In the genomic region with DNA sequence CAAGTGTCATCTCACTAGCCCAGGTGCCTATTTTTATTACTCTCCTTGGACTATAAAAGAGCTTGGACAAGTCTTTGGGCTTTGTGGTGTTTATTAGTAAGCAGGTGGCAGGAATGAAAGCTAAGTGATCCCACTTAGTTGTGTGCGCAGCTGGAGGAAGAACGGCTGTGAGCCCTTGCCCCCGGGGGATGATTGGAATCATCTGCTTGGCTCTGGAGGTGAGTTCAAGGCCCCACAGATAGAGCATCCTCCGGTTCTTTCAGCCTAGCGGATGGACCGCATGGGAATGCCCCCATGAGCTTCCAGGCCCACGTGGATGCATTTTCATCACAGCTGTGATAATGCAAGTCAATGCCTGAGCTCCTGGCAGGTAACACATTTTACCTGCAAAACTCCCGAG, we compare ENCODE assay signal across 16 mouse cellular contexts.
"Had no signal": no experiment of that assay in that cellular context is flagged by ENCODE, and none has a peak within 500 bp of the region (broad histone marks: within the 10 kb centered on the region; RNA-seq: fewer than 3 reads in every experiment).

No protein-coding gene starts in this region.

- H3K9ac ChIP-seq: liver, embryonic 13.5 days; neural tube, embryonic 13.5 days had no signal

- DNase-seq: kidney, adult 2 months; kidney, postnatal 25 days; layer of hippocampus, adult 9-11 months; liver, embryonic 13.5 days; lung, adult 2 months; lung, postnatal 14 days; midbrain, embryonic 14.5 days; retina, postnatal 1 day; right cerebral cortex, postnatal 25 days; thymus, adult 18-20 months; thymus, postnatal 4 days had no signal

- H3K4me3 ChIP-seq: layer of hippocampus, adult 2 months; liver, embryonic 13.5 days; myocyte; neural tube, embryonic 13.5 days had no signal

- H3K9me3 ChIP-seq: liver, embryonic 13.5 days; neural tube, embryonic 13.5 days had no signal

- H3K36me3 ChIP-seq: liver, embryonic 13.5 days; neural tube, embryonic 13.5 days had no signal

- H3K4me2 ChIP-seq: liver, embryonic 13.5 days; neural tube, embryonic 13.5 days had no signal

- H3K27me3 ChIP-seq: liver, embryonic 13.5 days; neural tube, embryonic 13.5 days had no signal

- H3K27ac ChIP-seq: kidney, postnatal 0 days; layer of hippocampus, adult 2 months; liver, embryonic 13.5 days; macrophage; neural tube, embryonic 13.5 days had no signal
